Mouse (Mus musculus) layer of hippocampus, postnatal 14 days (tissue): ENCODE data around the gene Rnf114. TPM values are rescaled to one million over a fixed set of nuclear protein-coding genes. Genes with fewer than 3 reads are reported as not detected.

ENCODE experiments used
- DNase-seq, 2 experiments: peaks; one replicate each; pipeline ENCODE4 v3.0.0; 2021 to 2022; ENCODE audit warnings: low spot score in 2 of 2, mixed read lengths in 1 of 2
- total RNA-seq, 2 experiments: library from RNA; stranded (reverse); gene quantifications; 2 replicates each; pipeline ENCODE4 v1.2.3; 2021

The Rnf114 gene
- total RNA-seq, 2 experiments from 2014 or later, result 39.1 to 40.5 TPM

DNA sequence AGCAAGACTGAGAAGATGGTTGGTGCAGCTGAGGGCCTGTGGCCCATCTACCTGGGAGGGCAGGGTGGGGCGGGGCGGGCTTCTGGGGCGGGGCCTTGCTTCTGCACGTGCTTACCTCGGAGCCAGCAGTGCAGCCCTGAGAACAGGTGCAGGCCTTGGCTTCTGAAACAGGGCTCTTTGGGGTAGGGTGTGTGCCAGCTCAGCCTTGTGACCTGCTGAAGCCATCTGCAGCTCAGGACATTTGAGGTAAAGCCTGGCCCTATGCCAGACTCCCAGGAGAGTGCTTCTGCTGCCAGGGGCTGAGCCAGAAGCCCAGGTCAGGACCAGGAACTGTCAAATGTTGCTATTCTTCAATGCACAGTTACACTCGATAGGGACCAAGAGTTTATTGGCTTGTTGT, 20.9 kb upstream of the Rnf114 start:
- no peak for DNase-seq

DNA sequence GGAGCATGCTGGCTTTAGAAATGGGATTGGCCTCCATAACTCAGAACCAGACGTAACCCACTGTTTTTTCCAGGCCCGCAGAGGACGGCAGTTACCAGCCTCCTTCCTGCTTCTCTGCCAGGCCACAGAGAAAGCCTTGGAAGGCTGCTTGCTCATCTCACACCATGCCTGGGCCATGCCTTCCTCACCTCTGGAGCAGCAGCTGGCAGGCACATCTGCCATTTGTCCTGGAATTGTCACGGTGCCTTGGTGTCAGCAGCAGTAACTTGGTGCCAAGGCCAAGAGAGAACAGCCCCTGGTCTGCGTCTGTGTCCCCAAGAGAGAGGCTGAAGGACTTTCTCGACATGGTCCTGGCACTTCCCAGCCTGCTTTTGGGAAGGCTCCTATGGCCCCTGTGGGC, 18.2 kb upstream of the Rnf114 start:
- no peak for DNase-seq

DNA sequence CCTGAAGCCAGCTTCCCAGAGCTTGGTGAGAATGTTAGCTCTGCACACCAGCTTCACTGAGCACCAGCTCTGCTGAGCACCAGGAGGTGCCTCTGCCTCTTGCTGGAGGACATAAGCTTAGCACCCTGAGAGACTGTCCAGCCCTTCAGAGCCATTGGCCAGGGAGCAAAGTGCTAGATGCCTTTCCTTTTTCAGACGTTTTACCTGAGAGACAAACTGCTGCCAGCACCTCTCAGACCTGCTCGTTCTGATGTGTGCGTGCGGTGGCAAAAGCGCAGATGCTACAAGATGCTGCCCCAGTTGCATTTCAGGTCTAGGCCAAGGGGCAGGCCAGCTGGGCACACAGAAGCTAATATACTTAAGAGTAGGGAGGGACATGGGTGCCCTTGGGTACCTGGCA, 16.8 kb upstream of the Rnf114 start:
- DNase-seq, result no peak

DNA sequence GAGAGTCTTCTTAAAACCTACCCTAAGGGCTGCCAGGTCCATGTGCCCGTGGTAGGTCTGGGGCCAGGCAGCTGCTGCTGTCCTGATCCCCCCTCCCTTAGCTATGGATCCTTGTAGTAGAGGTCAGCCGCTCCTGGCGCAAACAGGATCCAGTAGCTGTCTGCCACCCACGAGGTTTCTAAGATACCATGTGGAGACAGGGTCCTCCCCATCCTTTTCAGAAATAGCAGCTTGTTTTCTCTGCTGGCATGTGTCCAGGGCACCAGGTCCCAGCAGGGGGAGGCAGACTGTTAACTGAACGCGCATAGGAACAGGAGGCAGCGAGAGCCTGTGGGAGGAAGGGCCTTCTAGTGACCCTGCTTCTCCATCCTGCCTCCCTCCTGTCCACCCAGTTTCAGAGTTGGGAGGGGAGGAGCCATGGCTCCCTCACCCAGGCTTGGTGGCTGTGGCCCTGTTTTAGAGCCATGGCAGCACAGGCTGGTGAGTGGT, 16.2 kb upstream of the Rnf114 start:
- peak; percentile 80 to 83 for DNase-seq

DNA sequence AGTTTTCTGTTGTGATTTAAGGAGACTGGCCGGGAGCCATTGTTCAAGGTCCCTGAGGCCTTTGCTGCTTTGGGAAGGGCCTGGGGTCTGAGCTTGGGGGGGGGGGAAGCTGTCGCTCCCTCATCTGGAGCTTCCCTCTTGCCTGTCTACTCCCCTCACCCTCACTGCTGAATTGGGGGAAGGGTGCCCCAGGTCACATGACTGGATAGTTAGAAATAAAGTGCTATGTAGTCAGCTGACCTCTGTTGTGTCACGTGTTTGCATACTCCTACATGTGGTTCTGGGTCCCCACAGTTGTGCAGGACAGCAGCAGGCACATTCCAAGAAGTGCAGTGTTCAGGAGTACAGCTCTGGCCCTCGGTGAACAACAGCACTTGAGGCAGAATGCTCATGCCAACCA, 15.7 kb upstream of the Rnf114 start:
- DNase-seq, result no peak

DNA sequence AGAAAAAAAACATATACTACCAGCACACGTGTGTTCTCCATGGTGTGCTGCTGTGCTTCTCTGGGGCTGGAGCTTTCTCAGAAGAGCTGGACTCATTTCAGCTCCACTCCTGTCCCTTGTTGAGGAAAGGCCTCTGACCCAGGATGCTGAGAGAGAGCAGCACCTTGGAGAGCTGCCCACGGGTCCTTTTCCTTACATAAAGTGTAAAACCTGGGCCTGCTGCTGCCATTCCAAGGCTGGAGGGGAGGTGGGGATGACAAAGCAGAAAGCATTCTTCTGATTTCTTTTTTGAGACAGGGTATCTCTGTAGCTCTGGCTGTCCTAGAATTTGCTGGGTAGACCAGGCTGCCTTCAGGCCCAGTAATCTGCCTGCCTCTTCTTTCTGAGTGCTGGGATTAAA, 14.3 kb upstream of the Rnf114 start:
- DNase-seq, result no peak

DNA sequence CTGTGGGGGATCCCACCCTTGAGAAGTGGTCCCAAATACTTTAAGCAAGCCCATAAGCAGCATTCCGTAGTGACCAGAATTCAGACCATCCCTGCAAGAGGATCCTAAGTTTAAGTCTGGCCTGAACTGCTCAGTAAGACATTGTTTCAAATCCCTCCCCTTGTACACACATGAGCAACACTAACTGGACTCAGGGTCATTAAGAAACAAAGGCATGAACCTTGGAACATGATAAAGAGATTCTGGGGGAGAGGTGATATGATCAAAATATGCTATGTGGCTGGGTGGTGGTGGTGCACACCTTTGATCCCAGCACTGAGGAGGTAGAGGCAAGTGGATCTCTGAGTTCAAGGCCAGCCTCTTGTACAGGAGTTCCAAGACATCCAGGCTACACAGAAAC, 12.9 kb upstream of the Rnf114 start:
- DNase-seq, result no peak

DNA sequence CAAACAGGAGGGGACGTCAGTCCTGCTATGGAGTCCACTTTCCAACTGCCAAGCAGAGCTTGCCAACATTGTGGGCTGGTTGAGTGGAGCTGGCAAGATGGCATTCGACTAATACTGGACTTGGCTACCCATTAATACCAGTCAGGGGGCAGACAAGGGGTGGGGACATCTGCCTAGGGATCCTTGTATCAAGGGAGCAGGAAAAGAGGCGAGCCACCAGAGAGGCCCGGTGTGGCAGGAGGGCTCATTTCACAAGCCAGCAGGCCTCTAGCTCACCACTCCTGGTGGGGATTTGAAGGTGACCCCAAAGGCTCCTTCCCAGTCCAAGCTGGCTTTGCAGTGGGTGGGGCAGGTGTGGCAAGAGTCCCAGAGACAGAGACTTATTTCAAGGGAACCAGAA, 9.8 kb upstream of the Rnf114 start:
- DNase-seq, result no peak

DNA sequence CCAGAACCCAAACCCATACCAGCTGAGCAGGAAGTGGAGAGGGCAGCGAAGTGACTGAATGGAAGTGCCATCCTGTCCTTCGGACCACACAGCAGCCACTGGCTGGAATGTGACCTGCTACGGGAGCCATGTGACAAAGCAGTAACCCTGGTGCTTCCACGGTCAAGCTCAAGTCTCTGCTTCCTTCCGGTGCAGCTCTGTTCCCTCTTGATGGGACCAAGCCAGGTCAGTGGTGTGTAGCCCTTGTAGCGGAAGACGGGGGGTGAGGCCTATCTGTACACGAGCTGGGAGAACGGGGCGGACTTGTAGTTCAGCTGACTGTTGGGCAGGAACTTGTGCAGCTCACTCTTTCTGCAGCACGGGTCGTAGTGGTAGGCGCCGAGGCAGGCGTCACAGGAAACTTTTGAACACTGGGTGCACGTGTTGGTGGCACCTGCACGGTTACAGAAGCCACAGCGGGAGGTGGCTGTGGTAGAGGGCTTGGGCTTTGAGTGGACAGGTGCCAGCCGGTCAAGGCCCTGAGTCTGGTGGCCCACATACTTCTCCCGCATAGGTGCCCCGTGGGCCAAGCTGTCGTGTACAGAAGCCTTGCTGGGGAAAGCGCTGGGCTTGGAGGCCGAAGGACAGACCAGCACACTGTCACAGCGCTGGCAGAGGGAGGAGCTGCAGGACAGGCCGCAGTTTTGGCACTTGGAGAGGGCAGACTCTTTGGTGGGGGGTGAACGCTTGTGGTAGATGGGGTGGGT, 9.2 kb upstream of the Rnf114 start:
- no peak for DNase-seq

DNA sequence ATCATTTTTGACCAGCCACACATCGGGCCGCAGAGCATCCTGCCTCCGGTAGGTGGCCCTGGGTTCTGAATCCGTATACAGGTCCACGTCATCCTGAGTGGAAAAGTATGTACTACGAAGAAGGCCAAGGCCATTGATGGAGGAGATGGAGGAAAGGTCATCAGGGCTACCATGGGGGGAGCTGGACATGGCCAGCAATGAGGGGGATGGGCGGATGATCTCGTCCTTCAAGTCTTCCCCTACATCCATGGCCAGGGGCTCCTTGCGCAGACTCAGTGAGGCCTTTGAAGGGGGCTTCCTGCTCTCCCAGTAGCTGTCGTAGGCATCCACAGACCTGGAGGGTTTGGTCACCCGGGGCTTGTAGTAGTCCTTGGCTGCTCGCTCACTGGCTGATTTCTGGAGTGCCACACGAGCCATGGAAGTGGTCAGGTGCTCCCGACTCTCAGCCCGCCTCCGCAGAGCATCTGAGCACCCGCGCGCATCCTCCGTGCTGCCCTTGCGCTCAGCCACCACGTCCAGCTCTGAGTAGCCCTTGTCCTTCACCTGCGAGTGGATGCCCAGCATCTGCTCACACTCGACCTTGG, 8.5 kb upstream of the Rnf114 start:
- DNase-seq, result no peak

DNA sequence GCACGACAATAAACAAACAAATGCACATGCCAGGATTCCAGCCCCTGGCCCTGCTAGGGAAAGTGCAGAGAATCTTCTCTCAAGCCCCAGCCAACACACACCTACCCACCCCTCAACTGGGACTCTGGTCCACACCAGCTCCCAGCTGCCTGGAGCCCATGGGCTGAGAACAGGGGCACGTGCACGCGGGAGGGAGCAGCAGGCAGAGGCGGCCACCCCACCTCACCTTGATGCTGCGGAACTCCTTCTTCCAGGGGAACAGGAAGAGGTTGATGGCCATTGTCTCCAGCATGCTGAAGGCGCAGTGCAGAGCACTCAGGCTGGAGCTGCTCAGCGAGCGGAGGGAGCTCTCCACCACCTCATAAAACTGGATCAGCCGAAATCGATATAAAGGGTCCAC, 7.5 kb upstream of the Rnf114 start:
- no peak for DNase-seq

DNA sequence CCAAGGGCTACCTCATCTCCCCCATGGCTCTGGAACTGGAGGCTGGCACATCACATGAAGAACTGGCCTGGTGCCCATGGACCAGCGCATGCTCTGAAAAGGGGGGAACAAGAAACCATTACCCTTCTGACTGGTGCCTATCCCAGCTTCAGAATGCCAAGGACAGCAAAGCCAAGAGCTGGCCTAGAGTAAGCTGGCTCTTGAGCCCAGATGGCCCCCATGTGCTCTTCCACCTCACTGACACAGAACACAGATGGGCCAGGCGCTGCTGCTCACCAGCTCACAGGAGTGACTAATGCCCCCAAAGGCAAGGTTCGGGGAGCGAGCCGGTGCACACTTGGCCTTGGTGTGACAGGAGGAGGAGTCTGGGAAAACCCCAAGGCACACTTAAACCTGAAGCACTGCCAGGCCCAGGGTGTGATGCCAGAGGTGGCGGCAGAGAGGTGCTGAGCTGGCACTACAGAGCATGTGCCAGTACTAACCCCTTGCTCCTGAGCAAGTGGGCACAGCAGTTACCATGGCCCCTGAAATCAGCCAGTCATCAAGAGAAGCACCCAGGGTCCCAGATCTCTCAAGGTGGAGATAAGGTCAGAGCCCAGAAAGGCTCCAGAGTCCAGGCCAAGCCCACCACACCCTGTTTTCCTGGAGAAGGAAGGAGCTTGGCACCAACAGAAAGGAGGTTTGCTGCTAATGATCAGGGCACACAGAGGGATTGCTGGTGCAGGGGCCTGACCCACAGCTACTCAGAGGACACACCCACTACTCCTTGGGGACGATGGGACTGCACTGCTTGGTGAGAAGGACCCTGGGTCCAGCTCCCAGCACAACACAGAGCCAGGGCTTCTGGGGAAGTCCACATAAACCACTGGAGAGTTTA, 6.7 kb upstream of the Rnf114 start:
- DNase-seq, result peak; percentile 69 to 74

DNA sequence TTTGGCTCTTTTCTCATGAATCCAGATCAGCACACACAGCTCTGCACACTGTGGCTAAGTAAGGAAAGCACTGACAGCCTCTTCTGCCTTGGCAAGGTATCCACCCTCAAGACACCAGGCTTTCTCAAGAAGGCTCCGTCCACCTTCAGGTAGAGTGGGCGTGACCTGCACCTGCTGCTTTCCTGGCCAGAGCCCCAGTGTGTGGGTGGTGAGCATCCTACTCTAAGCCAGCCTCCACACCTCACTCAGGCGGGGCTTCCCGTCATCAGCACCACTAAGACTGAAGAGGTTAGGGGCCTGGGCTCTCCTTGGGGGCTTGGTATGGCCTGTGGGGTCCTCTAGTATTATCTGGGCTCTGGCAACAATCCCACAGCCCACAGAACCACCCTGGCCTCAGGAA, 5.9 kb upstream of the Rnf114 start:
- DNase-seq, result no peak

DNA sequence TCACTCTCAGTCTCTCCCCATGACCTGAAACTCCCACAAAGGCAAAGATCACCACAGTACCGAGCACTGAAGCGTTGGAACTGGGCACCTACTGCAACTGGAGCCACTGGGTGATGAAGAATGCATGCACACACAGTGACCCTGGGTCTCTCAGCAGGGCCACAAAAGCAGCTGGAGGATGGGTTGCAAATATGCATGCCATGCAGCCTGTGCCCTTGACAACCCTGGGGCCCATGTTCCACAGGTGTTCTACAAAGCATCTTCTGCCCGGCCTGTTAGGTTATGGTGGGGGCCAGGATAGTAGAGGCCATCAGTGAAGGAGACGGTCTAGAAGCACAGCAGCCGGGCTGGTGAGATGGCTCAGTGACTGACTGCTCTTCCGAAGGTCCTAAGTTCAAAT, 4.9 kb upstream of the Rnf114 start:
- no peak for DNase-seq

DNA sequence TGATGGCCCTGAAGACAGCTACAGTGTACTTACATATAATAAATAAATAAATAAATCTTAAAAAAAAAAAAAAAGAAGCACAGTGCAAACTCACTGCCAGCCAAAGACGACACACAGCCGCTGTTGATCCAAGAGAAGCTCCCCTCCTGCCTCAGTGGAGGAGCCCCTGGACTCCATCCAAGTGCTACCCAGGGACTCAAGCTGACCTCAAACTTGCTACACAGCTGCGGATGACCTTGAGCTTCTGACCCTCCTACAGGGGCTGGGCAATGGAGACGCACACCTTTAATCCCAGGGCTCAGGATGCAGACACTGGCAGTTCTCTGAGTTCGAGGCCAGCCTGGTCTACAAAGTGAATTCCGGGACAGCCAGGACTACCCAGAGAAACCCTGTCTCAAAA, 4.5 kb upstream of the Rnf114 start:
- no peak for DNase-seq

DNA sequence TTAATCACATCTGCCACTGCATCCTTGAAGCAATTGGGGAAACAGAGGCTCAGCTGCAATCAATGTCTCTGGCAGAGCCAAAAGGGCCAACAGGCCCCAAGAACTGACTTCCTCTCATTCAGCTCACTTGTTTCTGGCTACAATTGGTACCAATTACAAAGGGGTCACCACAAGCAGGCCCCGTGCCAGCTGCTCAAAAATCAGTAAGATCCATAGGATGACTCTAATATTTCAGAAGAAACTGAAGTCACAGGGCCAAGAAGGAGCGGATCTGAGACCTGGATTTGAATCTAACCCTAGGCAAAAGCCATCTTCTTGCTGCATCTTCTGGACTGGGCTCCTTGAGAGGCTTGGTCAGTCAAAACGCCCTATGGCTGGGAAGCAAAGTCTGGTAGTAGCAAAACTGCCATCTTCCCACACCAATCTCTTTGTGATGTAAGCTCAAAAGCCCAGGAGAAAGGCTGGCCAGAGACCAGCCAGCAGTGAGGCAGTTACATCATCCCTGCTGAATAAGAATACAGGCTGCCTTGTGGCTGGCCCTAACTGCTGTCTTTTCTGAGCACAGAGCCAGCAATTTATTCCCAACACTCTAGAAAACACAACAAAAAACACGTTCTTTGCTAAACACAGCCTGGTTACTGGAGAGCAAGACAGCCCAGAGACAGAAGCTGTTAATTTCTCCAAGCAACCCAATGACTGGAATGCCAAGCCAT, 1.5 kb upstream of the Rnf114 start:
- peak; percentile 59 to 80 for DNase-seq

DNA sequence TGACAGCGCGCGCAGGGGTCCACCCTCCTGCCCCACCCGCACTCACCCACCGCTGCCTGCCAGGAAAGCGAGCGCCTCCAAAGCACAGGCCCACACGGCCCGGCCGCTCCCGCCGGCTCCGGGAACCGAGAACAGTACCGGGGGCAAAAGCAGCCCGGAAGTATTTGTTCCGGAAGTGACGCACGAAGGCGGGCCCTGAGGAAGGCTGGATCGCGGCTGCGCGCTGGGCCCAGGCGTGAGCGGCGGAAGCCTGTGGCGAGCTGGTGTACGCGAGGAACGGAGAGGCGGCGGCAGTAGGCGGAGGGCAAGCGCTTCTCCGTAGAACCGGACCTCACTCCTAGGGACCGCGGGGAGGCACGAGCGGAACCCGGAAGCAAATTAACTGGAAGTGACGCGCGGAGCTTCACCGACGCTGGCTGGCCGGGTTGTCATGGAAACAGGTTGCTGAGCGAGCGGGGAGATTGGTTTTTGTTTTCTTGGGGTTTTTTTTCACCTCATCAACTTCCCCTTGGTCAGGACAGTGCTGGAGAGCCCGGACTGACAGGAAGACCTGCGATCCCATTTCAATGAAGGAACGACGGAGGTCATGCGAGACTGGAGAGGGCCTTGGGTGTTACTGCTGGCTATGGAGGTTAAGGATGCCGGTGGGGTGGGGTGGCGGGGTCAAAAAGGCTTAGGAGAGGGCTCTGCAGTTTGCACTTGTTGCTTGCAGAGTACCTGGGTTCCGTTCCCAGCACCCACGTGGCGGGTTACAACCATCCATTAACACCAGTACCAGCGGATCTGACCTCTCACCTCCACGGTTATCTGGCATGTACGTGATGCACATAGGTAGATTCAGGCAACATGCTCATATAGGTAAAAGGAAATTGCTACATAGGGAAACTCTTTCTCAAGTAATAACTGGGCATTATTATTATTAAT, 530 bp downstream of the Rnf114 start, which contains the start of gene Spata2:
Gene Spata2, minus strand, starts transcription at position 175 of the 924 bp plus-strand sequence.
- DNase-seq, result peak; percentile 93 to 96

DNA sequence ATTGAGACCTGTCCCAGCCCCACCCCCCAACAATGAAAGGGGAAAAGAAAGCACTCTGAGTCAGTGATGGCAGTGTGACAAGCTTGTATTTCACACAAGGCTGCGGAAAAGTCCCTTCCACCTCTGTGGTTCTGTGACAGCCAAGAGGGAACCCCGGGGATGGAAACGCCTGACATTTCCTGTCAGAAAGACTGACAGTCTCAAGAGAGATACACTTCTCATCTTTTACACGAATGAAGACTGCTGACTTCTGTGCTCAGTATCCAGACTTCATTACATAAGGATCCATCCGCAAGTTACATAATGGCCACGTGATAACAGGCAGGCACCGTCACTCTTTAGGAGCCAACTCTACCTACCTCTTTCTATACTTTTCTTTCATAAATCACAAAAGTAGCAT, 4.0 kb downstream of the Rnf114 start:
- DNase-seq, result no peak

DNA sequence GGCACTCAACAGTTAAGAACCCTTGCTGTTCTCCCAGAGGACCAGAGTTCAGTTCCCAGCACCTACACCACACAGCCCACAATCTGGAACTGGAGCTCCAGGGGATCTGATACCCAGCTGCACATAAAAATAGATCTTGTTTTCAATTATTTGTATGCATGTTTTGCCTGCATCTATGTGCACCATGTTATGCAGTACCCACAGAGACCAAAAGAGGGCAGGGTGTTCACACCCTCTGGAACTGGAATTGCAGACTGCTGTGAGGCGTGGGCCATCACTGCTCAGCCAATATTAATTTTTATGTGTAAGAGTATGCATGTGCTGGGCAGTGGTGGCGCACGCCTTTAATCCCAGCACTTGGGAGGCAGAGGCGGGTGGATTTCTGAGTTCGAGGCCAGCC, 4.8 kb downstream of the Rnf114 start:
- DNase-seq, result no peak

DNA sequence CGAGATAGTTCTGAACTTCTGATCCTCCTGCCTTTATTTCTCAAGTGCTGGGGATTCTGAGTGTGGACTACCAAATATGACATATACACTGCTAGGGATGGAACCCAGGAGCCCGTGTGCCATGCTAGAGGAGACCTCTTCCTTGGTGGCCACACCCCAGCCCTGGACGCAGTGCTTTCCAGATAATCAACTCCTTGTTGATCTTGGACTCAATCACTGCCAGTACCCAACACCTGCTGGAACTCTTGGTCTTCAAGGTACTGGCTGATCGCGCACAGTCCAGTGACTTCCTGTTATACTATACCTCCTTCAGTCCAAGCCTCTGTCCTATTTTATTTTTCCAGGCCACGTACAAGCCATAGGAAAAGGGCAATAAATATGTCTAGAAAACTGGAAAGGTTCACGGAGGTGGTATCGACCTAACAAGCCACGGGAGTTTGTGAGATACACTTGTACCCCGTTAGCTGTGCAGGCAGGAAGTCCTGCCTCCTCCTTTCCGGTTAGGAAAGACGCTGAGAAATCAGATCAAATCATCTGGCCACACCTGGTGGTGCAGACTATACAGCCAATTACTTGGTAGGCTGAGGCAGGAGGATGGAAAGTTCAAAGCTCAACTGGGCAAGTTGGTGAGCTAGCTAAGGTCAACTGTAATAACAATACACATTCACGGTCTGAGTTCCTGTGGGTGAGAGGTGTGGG, 10.3 kb downstream of the Rnf114 start:
- no peak for DNase-seq
